Mouse (Mus musculus): ENCODE measurements around the gene Lpar2.

Lpar2 gene

GRCm38 (mm10) chr8:69822386-69823191 is at the start of gene Lpar2:
Gene Lpar2, plus strand, starts transcription at chr8:69822429.
- peak; percentile 60 for DNase-seq (ENCODE audit: low read depth, low spot score)

- peak; percentile 93 for DNase-seq (ENCODE audit: low read depth, low spot score)
Measured at GRCm38 (mm10) chr8:69774503-69775148, 47.6 kb upstream of the Lpar2 start, which contains the start of gene Gm20422. Gene Gm20422, minus strand, starts transcription at chr8:69774886.

GRCm38 (mm10) chr8:69775149-69775534 is 47.1 kb upstream of the Lpar2 start:
- no peak for DNase-seq (ENCODE audit: low read depth, low spot score)

DNA sequence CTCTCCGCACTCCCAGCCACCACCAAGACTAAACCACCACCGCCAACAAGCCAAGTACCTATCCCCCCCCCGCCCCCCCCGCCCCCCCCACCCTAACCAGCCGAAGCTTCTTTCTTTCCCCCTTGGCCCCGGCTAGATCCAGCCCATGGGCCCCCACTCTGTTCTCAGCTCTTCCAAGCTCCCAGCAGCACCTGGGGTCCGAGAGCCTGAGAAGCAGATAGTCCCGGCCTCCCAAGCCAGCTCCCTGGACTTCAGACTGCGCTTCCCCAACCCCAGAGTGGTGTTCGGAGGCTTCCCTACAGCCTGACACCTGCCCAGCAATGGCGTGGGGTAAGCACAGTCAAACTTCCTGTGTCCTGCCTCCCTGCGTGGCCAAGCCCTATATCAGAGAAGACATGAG is 45.1 kb upstream of the Lpar2 start:
- DNase-seq (ENCODE audit: low read depth, low spot score), result no peak

- no peak for DNase-seq (ENCODE audit: low read depth, low spot score)
Measured at GRCm38 (mm10) chr8:69789105-69789504, 33.1 kb upstream of the Lpar2 start.

GRCm38 (mm10) chr8:69789731-69790130 is 32.5 kb upstream of the Lpar2 start:
- no peak for DNase-seq (ENCODE audit: low read depth, low spot score)

DNA sequence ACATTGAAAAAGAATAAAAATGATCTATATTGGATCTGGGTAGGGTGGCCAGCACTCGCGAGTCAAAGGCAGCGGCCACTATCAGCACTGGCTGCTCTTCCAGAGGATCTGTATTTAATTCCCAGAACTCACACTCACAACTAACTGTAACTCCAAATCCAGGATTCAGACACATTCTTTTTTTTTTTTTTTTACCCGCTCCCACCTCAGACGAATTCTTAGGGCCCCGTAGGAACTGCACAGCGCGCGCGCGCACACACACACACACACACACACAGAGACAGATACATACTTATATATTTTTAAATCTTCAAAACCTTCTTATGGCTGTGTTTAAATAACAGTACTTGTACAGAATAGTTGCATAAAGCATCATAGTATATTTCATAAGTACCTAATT is 31.9 kb upstream of the Lpar2 start:
- no peak for DNase-seq (ENCODE audit: low read depth, low spot score)

GRCm38 (mm10) chr8:69790773-69791367 is 31.4 kb upstream of the Lpar2 start, which contains the start of the genes Atp13a1 and Zfp866:
Gene Atp13a1, plus strand, starts transcription at chr8:69791163.
Gene Zfp866, minus strand, starts transcription at chr8:69791178.
- DNase-seq (ENCODE audit: low read depth, low spot score), result peak; percentile 81

DNA sequence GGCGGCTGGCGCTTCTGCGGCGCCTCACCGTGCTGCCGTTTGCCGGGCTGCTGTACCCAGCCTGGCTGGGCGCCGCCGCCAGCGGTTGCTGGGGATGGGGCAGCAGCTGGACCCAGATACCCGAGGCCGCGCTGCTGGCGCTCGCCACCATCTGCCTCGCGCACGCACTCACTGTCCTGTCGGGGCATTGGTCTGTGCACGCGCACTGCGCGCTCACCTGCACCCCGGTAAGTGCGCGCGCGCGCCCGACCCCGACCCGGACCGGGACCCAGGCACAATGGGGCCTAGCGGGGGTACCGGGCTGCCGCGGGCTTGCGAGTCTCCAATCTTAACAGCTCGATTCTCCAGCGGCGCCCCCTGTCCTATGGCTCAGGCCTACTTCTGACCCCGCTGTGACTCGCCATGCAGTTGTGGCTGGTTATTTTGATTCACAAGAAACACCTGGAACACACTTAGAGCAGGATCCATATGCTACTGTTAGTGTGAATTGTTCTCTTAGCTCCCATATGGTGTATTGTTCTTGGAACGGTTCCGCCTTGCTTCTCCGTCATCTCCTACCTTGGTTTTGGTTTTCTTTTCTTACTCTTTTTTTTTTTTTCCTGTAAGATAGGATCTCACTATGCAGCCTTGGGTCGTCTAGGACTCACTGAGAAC is 30.7 kb upstream of the Lpar2 start:
- no peak for DNase-seq (ENCODE audit: low read depth, low spot score)

- no peak for DNase-seq (ENCODE audit: low read depth, low spot score)
Measured at GRCm38 (mm10) chr8:69793666-69794065, 28.6 kb upstream of the Lpar2 start.

GRCm38 (mm10) chr8:69794096-69794495 is 28.1 kb upstream of the Lpar2 start:
- DNase-seq (ENCODE audit: low read depth, low spot score), result no peak

DNA sequence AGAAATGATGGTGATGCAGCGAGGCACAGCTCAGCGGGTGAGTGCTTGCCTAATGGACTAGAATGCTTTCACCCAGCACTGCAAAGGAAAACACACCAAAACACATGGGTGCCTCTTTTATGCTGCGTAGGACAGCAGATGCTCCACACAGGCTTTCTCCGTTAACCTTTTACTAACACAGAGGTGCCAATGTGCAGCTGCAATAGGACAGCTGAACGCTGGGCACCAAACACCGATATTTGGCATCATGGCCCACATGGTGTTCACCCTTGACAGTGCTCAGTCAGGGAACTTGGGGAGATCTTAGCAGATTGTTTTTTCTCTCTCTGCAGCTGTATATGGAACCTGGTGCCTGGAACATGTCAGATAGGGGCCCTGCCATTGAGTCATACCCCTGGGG is 27.3 kb upstream of the Lpar2 start:
- no peak for DNase-seq (ENCODE audit: low read depth, low spot score)

DNA sequence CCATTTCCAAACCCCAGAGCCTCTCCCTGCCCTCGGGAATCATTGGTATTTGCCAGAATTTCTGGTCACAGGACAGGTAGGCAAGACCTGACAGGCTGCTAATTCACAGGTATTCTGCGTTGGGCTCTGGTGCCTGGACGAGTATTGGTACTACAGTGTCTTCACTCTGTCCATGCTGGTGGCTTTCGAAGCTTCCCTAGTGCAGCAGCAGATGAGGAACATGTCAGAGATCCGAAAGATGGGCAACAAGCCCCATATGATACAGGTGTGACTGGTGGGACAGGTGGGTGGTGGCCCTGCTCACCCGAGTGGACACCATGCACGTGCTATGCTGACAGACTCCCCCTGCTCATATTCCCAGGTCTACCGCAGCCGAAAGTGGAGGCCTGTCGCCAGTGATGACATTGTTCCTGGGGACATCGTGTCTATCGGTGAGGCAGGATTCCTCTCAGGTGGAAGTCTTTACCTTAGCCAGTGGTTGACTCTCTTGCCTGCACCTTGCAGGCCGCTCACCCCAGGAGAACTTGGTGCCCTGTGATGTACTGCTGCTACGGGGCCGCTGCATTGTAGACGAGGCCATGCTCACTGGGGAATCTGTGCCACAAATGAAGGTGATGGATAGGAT is 25.4 kb upstream of the Lpar2 start:
- no peak for DNase-seq (ENCODE audit: low read depth, low spot score)

DNA sequence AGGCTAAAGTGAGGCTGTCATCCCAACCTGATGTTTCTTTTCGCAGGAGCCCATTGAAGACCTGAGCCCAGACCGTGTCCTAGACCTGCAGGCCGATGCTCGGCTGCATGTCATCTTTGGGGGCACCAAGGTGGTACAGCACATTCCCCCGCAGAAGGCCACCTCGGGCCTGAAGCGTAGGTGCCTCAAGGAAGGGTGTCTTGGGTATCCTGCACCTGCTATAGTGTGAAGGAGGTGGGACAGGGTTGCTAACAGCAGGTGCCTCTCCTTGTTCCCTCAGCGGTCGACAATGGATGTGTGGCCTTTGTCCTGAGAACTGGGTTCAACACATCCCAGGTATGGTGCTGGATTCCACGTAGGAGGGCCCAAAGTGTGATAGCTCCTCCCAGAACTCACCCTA is 24.6 kb upstream of the Lpar2 start:
- no peak for DNase-seq (ENCODE audit: low read depth, low spot score)

- DNase-seq (ENCODE audit: low read depth, low spot score), result no peak
Measured at GRCm38 (mm10) chr8:69799261-69799660, 23.0 kb upstream of the Lpar2 start.

GRCm38 (mm10) chr8:69799946-69800345 is 22.3 kb upstream of the Lpar2 start:
- DNase-seq (ENCODE audit: low read depth, low spot score), result no peak

- no peak for DNase-seq (ENCODE audit: low read depth, low spot score)
Measured at GRCm38 (mm10) chr8:69801796-69802195, 20.4 kb upstream of the Lpar2 start.

- DNase-seq (ENCODE audit: low read depth, low spot score), result no peak
Measured at GRCm38 (mm10) chr8:69802216-69802615, 20.0 kb upstream of the Lpar2 start.

- no peak for DNase-seq (ENCODE audit: low read depth, low spot score)
Measured at GRCm38 (mm10) chr8:69803366-69803765, 18.9 kb upstream of the Lpar2 start.

DNA sequence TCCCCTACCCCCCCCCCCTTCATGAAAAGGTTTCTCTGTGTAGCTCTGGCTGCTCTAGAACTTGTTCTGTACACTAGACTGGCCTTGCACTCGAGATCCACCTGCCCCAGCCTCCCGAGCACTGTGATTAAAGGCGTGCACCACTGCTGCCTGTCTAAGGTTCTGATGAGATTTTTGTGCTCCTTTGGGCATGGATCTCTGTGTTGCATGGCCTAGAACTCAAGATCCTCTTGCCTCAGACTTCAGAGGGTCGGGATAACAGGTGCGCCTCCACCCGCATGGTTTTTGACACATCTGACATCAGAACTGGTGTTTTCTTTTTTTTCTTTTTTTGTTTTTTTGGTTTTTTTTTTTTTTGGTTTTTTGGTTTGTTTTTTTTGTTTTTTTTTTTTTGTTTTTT is 17.7 kb upstream of the Lpar2 start:
- no peak for DNase-seq (ENCODE audit: low read depth, low spot score)

GRCm38 (mm10) chr8:69805086-69805485 is 17.1 kb upstream of the Lpar2 start:
- DNase-seq (ENCODE audit: low read depth, low spot score), result no peak

GRCm38 (mm10) chr8:69805491-69805890 is 16.7 kb upstream of the Lpar2 start:
- DNase-seq (ENCODE audit: low read depth, low spot score), result no peak
